Mouse (Mus musculus) limb, embryonic 15.5 days (tissue): ENCODE results near the gene Peak1. TPM values are rescaled to one million over a fixed set of nuclear protein-coding genes. Genes with fewer than 3 reads are reported as not detected.

Source experiments
- ATAC-seq: fragments of 200-750 bp; cut with Nextera tagmentation; 2 replicates; pipeline ENCODE4 v1.8.0; 2017; ENCODE audit warnings: low read depth, moderate TSS enrichment; ENCODE audit not compliant: insufficient number of reproducible peaks, low FRiP score, low TSS enrichment
- H3K27ac ChIP-seq: fragments of 300-500 bp; sonication (generic); 2 replicates; pipeline ENCODE4 v1.5.1; 2015; ENCODE audit warnings: moderate library complexity, mild to moderate bottlenecking, inconsistent platforms
- H3K27me3 ChIP-seq: fragments of 300-500 bp; sonication (generic); 2 replicates; pipeline ENCODE4 v1.6.1; 2015; ENCODE audit warnings: inconsistent platforms
- H3K36me3 ChIP-seq: fragments of 300-500 bp; sonication (generic); 2 replicates; pipeline ENCODE4 v1.6.1; 2015; ENCODE audit warnings: inconsistent platforms
- H3K4me1 ChIP-seq: fragments of 300-500 bp; sonication (generic); 2 replicates; pipeline ENCODE4 v1.6.1; 2015; ENCODE audit warnings: inconsistent platforms
- H3K4me2 ChIP-seq: fragments of 300-500 bp; sonication (generic); 2 replicates; pipeline ENCODE4 v1.6.1; 2015; ENCODE audit warnings: mild to moderate bottlenecking, inconsistent platforms
- H3K4me3 ChIP-seq: fragments of 300-500 bp; sonication (generic); 2 replicates; pipeline ENCODE4 v1.5.1; 2015; ENCODE audit warnings: mild to moderate bottlenecking, inconsistent platforms
- H3K9ac ChIP-seq: fragments of 300-500 bp; sonication (generic); 2 replicates; pipeline ENCODE4 v1.6.1; 2015; ENCODE audit warnings: inconsistent platforms
- H3K9me3 ChIP-seq: fragments of 300-500 bp; sonication (generic); 2 replicates; pipeline ENCODE4 v1.6.1; 2016; ENCODE audit warnings: inconsistent platforms
- WGBS: fragments of 180-500 bp; shearing (Covaris S2); methylation state at CpG from one replicate; pipeline ENCODE4 v1.1.7; 2015; 5-methylcytosine and 5-hydroxymethylcytosine counted together
- polyA plus RNA-seq: library from polyadenylated mRNA; unstranded; fragments of >200 nt; fragmentation: Nextera tagmentation; extraction: Ambion mirVana; gene quantifications from 2 replicates; pipeline ENCODE4 v1.2.1, GENCODE M21; 2015

Gene Peak1
- 10.2 and 11.8 TPM in 2 replicates for polyA plus RNA-seq

GRCm38 (mm10) chr9:56417948-56418737, at the start of gene Peak1, which contains the start of gene Hmg20a:
Peak1 (minus strand) TSS chr9:56418067.
Hmg20a (plus strand) TSS chr9:56418609.
- Histone ChIP-seq H3K9ac (peak within 1 kb of the TSS; percentile 77), H3K9me3 (no peaks in the 10 kb centered on the region), H3K27ac (peak within 1 kb of the TSS; percentile 96), H3K27me3 (no peaks in the 10 kb centered on the region), H3K4me3 (peak within 1 kb of the TSS; percentile 85), H3K4me1 (peaks cover 13% of the 10 kb centered on the region), H3K36me3 (no peaks in the 10 kb centered on the region), H3K4me2 (peak within 1 kb of the TSS; percentile 62)
- ATAC-seq = peak; percentile 95
- WGBS = under 1% methylated on average over 58 of the region's 59 CpGs

GRCm38 (mm10) chr9:56466251-56466650, 48.4 kb upstream of the Peak1 start:
- ATAC-seq = no peak
- 94% methylated on average over 4 of the region's 4 CpGs for WGBS
- H3K9ac ChIP-seq = no peak overlapping the region
- 0 out of 2 replicates have a peak, but pooled peaks cover 6% of the 10 kb centered on the region for H3K36me3 ChIP-seq
- no peak overlapping the region for H3K27ac ChIP-seq
- no peak overlapping the region for H3K4me3 ChIP-seq
- no peaks in the 10 kb centered on the region for H3K9me3 ChIP-seq
- peaks cover 34% of the 10 kb centered on the region for H3K4me1 ChIP-seq
- H3K27me3 ChIP-seq = no peaks in the 10 kb centered on the region
- H3K4me2 ChIP-seq = no peak overlapping the region

GRCm38 (mm10) chr9:56464863-56465654, 47.2 kb upstream of the Peak1 start:
- whole genome bisulfite sequencing = 38% methylated on average over 23 of the region's 23 CpGs
- no peaks in the 10 kb centered on the region for H3K9me3 ChIP-seq
- peaks cover 34% of the 10 kb centered on the region for H3K4me1 ChIP-seq
- no peaks in the 10 kb centered on the region for H3K27me3 ChIP-seq
- H3K27ac ChIP-seq = no peak overlapping the region
- ATAC-seq = no peak
- H3K9ac ChIP-seq = no peak overlapping the region
- H3K36me3 ChIP-seq = 0 out of 2 replicates have a peak, but pooled peaks cover 6% of the 10 kb centered on the region
- no peak overlapping the region for H3K4me2 ChIP-seq
- no peak overlapping the region for H3K4me3 ChIP-seq

DNA sequence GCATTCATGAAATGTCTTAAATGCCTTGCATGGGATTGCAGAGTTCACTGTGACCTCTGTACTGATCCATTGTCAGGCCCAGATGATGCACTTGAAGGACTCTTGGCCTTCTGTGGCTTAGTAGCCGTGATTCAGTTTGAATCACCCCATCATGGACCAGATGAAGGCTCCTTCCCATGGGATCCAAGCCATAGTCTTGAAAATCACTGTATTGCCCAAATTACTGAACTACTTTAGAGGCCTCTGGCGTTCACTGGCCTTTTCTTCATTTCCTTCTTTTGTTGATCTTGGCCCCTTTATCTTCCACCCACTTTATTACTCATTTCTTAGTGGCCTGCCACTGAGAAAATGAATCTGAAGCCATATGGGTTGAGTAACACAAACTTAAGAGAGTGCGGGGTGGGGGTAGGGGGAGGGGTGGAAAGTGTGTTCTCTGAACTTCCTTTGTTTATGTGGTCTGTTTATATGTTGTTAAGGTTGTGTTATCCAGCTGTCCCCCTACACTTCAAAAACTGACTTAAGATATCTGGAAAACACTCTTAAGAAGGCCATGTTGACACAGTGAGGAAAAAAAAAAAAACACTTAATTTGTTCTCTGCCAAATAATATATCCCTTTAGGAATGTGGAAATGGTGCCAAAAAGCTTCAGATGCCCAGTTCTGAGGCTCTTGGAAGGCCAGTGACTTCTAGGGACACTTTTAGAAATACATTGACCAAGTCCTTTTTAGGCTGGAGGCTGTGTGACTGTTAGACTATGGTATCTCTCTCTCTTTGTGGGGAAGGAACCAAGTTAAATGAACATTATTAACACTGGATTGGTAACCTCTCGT, 46.0 kb upstream of the Peak1 start:
- Histone ChIP-seq H3K4me3 (no peak overlapping the region), H3K9me3 (no peaks in the 10 kb centered on the region), H3K4me2 (no peak overlapping the region), H3K4me1 (peaks cover 26% of the 10 kb centered on the region), H3K9ac (no peak overlapping the region), H3K36me3 (0 out of 2 replicates have a peak, but pooled peaks cover 6% of the 10 kb centered on the region), H3K27me3 (no peaks in the 10 kb centered on the region), H3K27ac (peak overlapping the region; percentile 11; the same call in 1 of the 2 replicates)
- 40% methylated on average over 4 of the region's 4 CpGs for WGBS
- ATAC-seq = no peak

- Histone ChIP-seq H3K4me3 (no peak overlapping the region), H3K9ac (no peak overlapping the region), H3K4me1 (peaks cover 26% of the 10 kb centered on the region), H3K36me3 (0 out of 2 replicates have a peak, but pooled peaks cover 4% of the 10 kb centered on the region), H3K4me2 (no peak overlapping the region), H3K27ac (no peak overlapping the region), H3K27me3 (no peaks in the 10 kb centered on the region), H3K9me3 (no peaks in the 10 kb centered on the region)
- 83% methylated on average over 2 of the region's 2 CpGs for WGBS
- no peak for ATAC-seq
Observed at GRCm38 (mm10) chr9:56463046-56463445, 45.2 kb upstream of the Peak1 start.

DNA sequence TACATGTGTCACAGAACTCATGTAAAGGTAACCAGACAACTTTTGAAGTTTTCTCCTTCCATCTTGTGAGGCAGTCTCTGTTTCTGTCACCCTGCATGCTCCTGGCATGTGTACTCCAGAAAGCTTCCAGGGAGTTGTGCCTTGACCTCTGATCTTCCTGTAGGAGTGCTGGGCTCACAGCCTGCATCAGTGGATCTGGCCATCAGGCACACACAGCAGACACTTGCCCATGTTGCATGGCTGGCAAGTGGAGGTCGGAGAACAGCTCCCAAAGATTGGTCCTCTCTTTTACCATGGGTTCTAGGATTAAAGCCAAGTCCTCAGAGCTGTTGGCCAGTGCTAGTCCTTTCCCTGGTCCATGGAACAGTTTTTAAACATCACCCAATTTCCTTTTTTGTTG, 44.7 kb upstream of the Peak1 start:
- no peaks in the 10 kb centered on the region for H3K9me3 ChIP-seq
- peaks cover 26% of the 10 kb centered on the region for H3K4me1 ChIP-seq
- no peaks in the 10 kb centered on the region for H3K36me3 ChIP-seq
- no peaks in the 10 kb centered on the region for H3K27me3 ChIP-seq
- no peak for ATAC-seq
- H3K4me2 ChIP-seq = no peak overlapping the region
- H3K4me3 ChIP-seq = no peak overlapping the region
- WGBS = 87% methylated on average over 1 of the region's 1 CpGs
- no peak overlapping the region for H3K9ac ChIP-seq
- no peak overlapping the region for H3K27ac ChIP-seq

DNA sequence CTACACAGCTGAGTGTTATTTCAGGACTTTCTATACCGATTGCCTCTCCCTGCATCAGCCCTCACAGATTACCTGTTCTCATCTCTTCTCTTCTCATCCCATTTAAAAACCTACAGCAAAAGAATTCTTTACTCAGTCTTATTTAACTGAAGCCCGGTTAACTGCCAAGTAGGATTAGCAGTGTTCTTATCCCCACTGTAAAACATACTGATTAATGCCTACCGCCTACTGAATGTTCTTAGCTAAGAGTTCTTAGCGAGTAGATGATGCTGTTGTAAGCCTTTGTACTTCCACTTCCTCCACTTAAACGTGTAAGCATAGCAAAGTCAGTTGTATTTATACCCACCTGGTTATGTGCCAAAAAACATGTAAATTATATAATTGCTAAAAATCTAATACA, 43.1 kb upstream of the Peak1 start:
- Histone ChIP-seq H3K4me2 (no peak overlapping the region), H3K27me3 (no peaks in the 10 kb centered on the region), H3K9ac (no peak overlapping the region), H3K4me1 (peaks cover 15% of the 10 kb centered on the region; the same call in 1 of the 2 replicates), H3K9me3 (no peaks in the 10 kb centered on the region), H3K27ac (no peak overlapping the region), H3K36me3 (peaks cover 4% of the 10 kb centered on the region; the same call in 1 of the 2 replicates), H3K4me3 (no peak overlapping the region)
- no peak for ATAC-seq
- 79% methylated on average over 5 of the region's 5 CpGs for WGBS

DNA sequence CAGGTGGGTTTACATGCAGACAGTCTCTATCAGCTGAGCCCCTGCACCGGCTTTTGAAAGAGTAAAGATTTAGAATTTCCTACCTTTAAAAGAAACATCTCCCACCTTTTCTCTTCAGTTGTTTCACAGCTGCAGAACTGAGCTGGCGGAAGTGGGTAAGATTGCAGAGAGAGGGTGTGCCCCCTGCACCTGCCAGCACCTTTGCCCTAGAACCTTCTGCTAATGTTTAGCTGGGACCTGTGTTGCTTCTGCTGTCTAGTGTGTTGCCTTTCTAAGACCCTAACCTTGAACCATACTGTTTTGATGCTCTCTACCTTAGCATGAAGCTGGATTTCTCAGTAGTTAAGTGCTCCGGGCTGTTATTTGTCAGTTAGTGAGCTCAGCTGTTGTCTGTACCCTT, 38.6 kb upstream of the Peak1 start:
- Histone ChIP-seq H3K4me2 (no peak overlapping the region), H3K4me3 (no peak overlapping the region), H3K4me1 (no peaks in the 10 kb centered on the region), H3K36me3 (peaks cover 9% of the 10 kb centered on the region; the same call in 1 of the 2 replicates), H3K9ac (no peak overlapping the region), H3K9me3 (no peaks in the 10 kb centered on the region), H3K27me3 (no peaks in the 10 kb centered on the region), H3K27ac (no peak overlapping the region)
- ATAC-seq = no peak
- 89% methylated on average over 3 of the region's 3 CpGs for WGBS

GRCm38 (mm10) chr9:56453038-56453815, 35.4 kb upstream of the Peak1 start:
- Histone ChIP-seq H3K9me3 (no peaks in the 10 kb centered on the region), H3K27me3 (no peaks in the 10 kb centered on the region), H3K9ac (no peak overlapping the region), H3K4me2 (no peak overlapping the region), H3K36me3 (peaks cover 14% of the 10 kb centered on the region; the same call in 1 of the 2 replicates), H3K4me1 (no peaks in the 10 kb centered on the region), H3K27ac (no peak overlapping the region), H3K4me3 (no peak overlapping the region)
- WGBS = 95% methylated on average over 2 of the region's 2 CpGs
- no peak for ATAC-seq

- no peak overlapping the region for H3K4me2 ChIP-seq
- H3K4me1 ChIP-seq = no peaks in the 10 kb centered on the region
- no peak overlapping the region for H3K4me3 ChIP-seq
- no peak overlapping the region for H3K9ac ChIP-seq
- no peaks in the 10 kb centered on the region for H3K9me3 ChIP-seq
- H3K27ac ChIP-seq = no peak overlapping the region
- H3K36me3 ChIP-seq = peaks cover 14% of the 10 kb centered on the region; the same call in 1 of the 2 replicates
- ATAC-seq = no peak
- WGBS = 87% methylated on average over 6 of the region's 6 CpGs
- H3K27me3 ChIP-seq = no peaks in the 10 kb centered on the region
Observed at GRCm38 (mm10) chr9:56451570-56451969, 33.7 kb upstream of the Peak1 start.

DNA sequence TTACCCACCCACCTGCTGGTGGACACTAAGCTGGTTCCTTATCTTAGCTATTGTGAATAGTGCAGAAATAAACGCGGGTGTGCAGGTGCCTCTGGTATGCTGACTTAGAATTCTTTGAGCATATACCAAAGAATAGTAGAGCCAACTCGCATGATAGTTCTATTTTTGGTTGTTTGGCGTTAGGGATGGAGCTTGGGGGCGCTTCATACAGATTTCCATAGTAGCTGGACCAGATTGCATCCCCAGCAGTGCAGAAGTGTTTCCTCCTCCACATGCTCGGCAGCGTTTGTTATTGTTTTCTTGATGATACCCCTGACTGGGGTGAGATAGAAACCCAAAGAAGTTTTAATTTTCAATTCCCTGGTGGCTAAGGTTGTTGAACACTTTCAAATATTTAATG, 21.8 kb upstream of the Peak1 start:
- Histone ChIP-seq H3K4me1 (peaks cover 3% of the 10 kb centered on the region), H3K4me3 (no peak overlapping the region), H3K27ac (no peak overlapping the region), H3K4me2 (no peak overlapping the region), H3K9ac (no peak overlapping the region), H3K9me3 (no peaks in the 10 kb centered on the region), H3K36me3 (no peaks in the 10 kb centered on the region), H3K27me3 (no peaks in the 10 kb centered on the region)
- ATAC-seq = no peak
- WGBS = 78% methylated on average over 7 of the region's 7 CpGs
